Mouse (Mus musculus): ENCODE results near the gene Mrpl18. TPM values are rescaled to one million over a fixed set of nuclear protein-coding genes. Genes with fewer than 3 reads are reported as not detected.

Mrpl18 gene
- polyA plus RNA-seq, 1 experiment from 2014 or later = 158 TPM

DNA sequence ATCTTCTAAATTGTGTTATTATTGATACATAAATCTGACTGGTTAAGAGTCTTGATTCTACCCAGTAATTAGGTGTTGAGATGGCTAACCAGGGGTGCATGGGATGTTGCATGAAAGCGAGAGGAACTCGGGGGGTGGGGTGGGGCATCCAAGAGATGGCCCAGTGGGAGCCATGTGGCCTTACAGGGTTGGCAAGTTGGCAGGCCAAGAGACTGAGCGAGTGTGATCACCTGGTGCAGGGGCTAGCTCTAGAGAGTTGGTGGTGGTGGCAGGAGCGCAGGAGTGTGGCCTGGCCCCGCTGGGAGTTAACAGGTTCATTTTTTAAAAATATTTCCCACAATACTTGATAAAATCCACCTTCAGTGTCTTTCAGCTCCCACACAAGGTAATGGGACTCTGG, 18.5 kb downstream of the Mrpl18 start:
- ATAC-seq (ENCODE audit: low FRiP score, low TSS enrichment) = no peak

DNA sequence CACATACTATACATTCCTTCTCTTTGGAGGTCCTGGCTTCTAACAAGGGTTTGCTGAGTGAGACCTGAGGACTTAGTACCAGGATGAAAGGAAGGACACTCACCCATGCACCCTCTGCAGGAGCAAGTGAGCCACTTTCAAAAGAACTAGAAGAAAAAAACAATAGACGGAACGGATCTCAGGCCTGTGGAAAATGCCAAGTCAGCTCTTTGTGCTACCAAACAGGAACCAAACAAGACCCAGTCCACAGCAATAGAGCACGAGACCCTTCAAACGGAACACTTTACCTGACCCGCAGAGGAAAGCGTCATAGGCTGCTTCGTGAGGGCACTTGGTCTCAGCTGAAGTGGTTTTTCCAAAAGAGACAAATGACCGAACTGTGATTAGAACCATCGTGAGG, 24.1 kb downstream of the Mrpl18 start:
- no peaks in the 10 kb centered on the region for H3K4me1 ChIP-seq (ENCODE audit: insufficient read depth, low read length)
- no peaks in the 10 kb centered on the region for H3K9me3 ChIP-seq (ENCODE audit: low read length)
- no peaks in the 10 kb centered on the region for H3K36me3 ChIP-seq (ENCODE audit: insufficient read depth, low read length)
- H3K4me2 ChIP-seq (replicated peaks; ENCODE audit: low read depth, low read length) = no peak overlapping the region
- no peak for ATAC-seq (ENCODE audit: low FRiP score, low TSS enrichment)
- no peaks in the 10 kb centered on the region for H3K27me3 ChIP-seq (ENCODE audit: insufficient read depth, low read length)
- no peak overlapping the region for H3K27ac ChIP-seq (ENCODE audit: low read length)
- no peak overlapping the region for H3K9ac ChIP-seq (replicated peaks; ENCODE audit: low read length)
- WGBS = 90% methylated on average over 9 of the region's 9 CpGs
- no peak overlapping the region for H3K4me3 ChIP-seq (ENCODE audit: low read length)

More for the DNA sequence above, 18.5 kb downstream of the Mrpl18 start:
- no peak overlapping the region for H3K4me2 ChIP-seq (replicated peaks; ENCODE audit: low read depth, low read length)
- no peak overlapping the region for H3K9ac ChIP-seq (replicated peaks; ENCODE audit: low read length)
- no peaks in the 10 kb centered on the region for H3K27me3 ChIP-seq (ENCODE audit: insufficient read depth, low read length)
- H3K4me3 ChIP-seq (ENCODE audit: low read length) = no peak overlapping the region
- 84% methylated on average over 5 of the region's 5 CpGs for WGBS
- H3K9me3 ChIP-seq (ENCODE audit: low read length) = no peaks in the 10 kb centered on the region
- no peaks in the 10 kb centered on the region for H3K4me1 ChIP-seq (ENCODE audit: insufficient read depth, low read length)
- no peak overlapping the region for H3K27ac ChIP-seq (ENCODE audit: low read length)
- H3K36me3 ChIP-seq (ENCODE audit: insufficient read depth, low read length) = no peaks in the 10 kb centered on the region; the same call in 1 of the 2 replicates

DNA sequence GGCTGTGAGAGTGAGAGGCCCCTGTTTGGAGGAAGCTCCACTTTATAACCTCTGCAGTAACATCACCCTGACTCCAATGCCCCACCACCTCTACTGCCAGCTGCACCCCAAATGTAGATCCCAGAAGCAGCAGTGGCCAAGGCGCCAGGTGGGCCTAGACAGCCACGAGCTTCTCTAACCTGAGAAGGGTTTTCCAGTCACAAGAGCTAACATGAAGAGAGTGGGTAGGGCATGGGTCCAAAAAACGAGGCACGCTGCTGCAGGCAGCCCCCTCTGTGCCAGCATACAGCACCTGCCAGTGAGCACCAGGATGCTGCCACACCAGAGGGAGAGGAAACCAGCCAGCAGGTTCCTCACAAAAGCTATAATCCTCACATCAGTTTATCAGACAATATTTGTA, 25.1 kb downstream of the Mrpl18 start:
- H3K9me3 ChIP-seq (ENCODE audit: low read length) = no peaks in the 10 kb centered on the region
- H3K36me3 ChIP-seq (ENCODE audit: insufficient read depth, low read length) = no peaks in the 10 kb centered on the region
- WGBS = 81% methylated on average over 4 of the region's 4 CpGs
- H3K4me2 ChIP-seq (replicated peaks; ENCODE audit: low read depth, low read length) = no peak overlapping the region
- 0 out of 2 replicates have a peak, but pooled peaks cover 2% of the 10 kb centered on the region for H3K4me1 ChIP-seq (ENCODE audit: insufficient read depth, low read length)
- no peak overlapping the region for H3K9ac ChIP-seq (replicated peaks; ENCODE audit: low read length)
- no peaks in the 10 kb centered on the region for H3K27me3 ChIP-seq (ENCODE audit: insufficient read depth, low read length)
- H3K27ac ChIP-seq (ENCODE audit: low read length) = no peak overlapping the region
- no peak for ATAC-seq (ENCODE audit: low FRiP score, low TSS enrichment)
- H3K4me3 ChIP-seq (ENCODE audit: low read length) = no peak overlapping the region

DNA sequence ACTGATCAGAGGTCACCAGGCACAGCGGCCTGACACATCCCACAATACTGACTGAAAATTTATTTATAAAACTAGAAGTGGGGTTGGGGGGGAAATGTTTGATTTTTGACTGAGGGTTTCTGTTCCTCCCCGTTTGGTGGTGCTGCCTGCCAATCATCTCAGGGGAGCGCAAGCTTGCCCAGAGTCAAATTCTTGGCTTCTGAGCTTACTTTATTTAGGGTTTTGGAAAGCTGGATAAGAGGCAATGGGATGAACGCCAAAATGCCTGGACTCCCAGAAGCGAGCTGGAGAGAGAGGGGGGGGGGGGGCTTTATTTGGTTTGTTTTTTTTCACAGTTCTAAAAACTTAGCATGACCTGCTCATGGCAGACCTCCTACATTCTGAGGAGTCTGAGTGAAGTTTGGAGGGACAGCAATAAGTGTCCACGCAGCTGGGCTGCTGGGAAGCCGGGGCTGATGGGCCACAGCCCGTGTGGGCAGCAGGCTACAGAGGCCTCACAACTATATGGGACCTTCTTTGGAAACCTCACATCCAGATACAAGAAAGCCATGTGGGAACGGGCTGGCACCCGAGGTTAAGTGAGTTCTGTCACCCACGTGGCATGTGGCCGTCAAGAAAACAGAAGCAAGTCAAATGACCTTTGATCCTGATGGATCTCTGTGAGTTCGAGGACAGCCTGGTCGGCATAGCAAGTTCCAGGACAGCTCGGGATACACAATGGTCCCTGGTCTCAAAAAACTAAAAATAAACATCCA, 28.9 kb downstream of the Mrpl18 start:
- Histone ChIP-seq H3K9ac (replicated peaks; ENCODE audit: low read length) (no peak overlapping the region), H3K4me3 (ENCODE audit: low read length) (no peak overlapping the region), H3K4me2 (replicated peaks; ENCODE audit: low read depth, low read length) (no peak overlapping the region), H3K9me3 (ENCODE audit: low read length) (no peaks in the 10 kb centered on the region), H3K4me1 (ENCODE audit: insufficient read depth, low read length) (0 out of 2 replicates have a peak, but pooled peaks cover 2% of the 10 kb centered on the region), H3K27ac (ENCODE audit: low read length) (peak overlapping the region; percentile 36; the same call in 1 of the 2 replicates), H3K27me3 (ENCODE audit: insufficient read depth, low read length) (no peaks in the 10 kb centered on the region), H3K36me3 (ENCODE audit: insufficient read depth, low read length) (no peaks in the 10 kb centered on the region)
- no peak for ATAC-seq (ENCODE audit: low FRiP score, low TSS enrichment)
- 62% methylated on average over 15 of the region's 15 CpGs for WGBS

DNA sequence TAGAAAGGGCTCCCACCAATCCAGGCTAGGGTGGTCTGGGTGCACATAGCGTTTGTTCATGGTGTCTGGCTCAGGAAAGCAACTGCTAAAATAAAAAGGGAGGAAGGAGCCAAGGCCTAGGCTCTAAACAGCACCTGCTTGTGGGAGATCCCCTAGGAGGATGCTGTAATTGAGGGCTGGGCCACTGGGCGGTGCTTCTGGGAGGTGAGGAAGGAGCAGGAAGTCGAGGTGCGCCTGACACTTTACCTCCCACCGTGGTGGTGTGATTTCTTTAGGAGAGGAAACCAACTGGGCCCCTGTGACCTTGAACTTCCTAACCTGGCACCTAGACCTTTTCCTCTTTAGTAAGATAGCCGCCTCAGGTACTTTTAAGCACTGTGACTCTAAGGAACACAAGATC, 29.5 kb downstream of the Mrpl18 start:
- no peak overlapping the region for H3K27ac ChIP-seq (ENCODE audit: low read length)
- no peak overlapping the region for H3K9ac ChIP-seq (replicated peaks; ENCODE audit: low read length)
- WGBS = 30% methylated on average over 6 of the region's 6 CpGs
- H3K4me2 ChIP-seq (replicated peaks; ENCODE audit: low read depth, low read length) = no peak overlapping the region
- 0 out of 2 replicates have a peak, but pooled peaks cover 2% of the 10 kb centered on the region for H3K4me1 ChIP-seq (ENCODE audit: insufficient read depth, low read length)
- H3K9me3 ChIP-seq (ENCODE audit: low read length) = no peaks in the 10 kb centered on the region
- no peaks in the 10 kb centered on the region for H3K27me3 ChIP-seq (ENCODE audit: insufficient read depth, low read length)
- H3K4me3 ChIP-seq (ENCODE audit: low read length) = no peak overlapping the region
- no peak for ATAC-seq (ENCODE audit: low FRiP score, low TSS enrichment)
- no peaks in the 10 kb centered on the region for H3K36me3 ChIP-seq (ENCODE audit: insufficient read depth, low read length)

DNA sequence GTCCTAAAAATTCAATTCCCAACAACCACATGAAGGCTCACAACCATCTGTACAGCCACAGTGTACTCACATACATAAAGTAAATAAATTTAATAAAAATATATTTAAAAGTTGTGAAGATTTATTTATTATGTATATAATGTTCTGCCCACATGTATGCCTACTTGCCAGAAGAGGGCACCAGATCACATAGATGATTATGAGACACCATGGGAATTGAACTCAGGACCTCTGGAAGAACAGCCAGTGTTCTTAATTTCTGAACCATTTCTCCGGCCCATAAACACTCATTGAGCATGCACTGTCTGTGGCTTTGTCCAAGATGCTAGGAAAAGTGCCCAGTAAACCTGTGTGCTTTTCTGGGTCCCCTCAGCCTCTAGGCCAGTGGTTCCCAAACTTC, 34.9 kb downstream of the Mrpl18 start:
- H3K4me3 ChIP-seq (ENCODE audit: low read length) = no peak overlapping the region
- no peaks in the 10 kb centered on the region for H3K9me3 ChIP-seq (ENCODE audit: low read length)
- no peak overlapping the region for H3K9ac ChIP-seq (replicated peaks; ENCODE audit: low read length)
- H3K27me3 ChIP-seq (ENCODE audit: insufficient read depth, low read length) = no peaks in the 10 kb centered on the region
- no peaks in the 10 kb centered on the region for H3K4me1 ChIP-seq (ENCODE audit: insufficient read depth, low read length)
- no peaks in the 10 kb centered on the region for H3K36me3 ChIP-seq (ENCODE audit: insufficient read depth, low read length)
- no peak overlapping the region for H3K27ac ChIP-seq (ENCODE audit: low read length)
- no peak overlapping the region for H3K4me2 ChIP-seq (replicated peaks; ENCODE audit: low read depth, low read length)
- 76% methylated on average over 1 of the region's 1 CpGs for WGBS
- ATAC-seq (ENCODE audit: low FRiP score, low TSS enrichment) = no peak

DNA sequence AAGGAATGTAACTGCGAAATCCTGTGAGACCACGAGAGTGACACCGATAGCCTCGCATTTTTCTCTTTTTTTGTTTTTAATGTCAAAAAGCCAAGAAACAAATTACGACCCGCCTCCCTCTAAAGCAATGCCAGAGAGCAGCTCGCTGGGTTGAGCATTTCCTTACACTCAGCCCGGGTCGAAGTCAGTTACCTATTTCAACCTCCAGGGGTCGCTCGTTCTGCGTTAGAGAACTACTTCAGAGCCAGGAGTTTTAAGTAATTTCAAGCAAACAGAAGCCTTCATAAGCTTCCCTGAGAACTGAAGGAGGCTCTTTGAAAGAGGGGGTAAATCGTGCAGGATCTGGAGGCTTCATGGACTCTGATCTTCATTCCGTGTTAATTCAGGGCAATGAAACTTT, 36.0 kb downstream of the Mrpl18 start:
- ATAC-seq (ENCODE audit: low FRiP score, low TSS enrichment) = peak; percentile 77; the same call in 1 of the 2 replicates
- Histone ChIP-seq H3K4me3 (ENCODE audit: low read length) (peak overlapping the region; percentile 27), H3K4me2 (replicated peaks; ENCODE audit: low read depth, low read length) (peak overlapping the region; percentile 44), H3K36me3 (ENCODE audit: insufficient read depth, low read length) (no peaks in the 10 kb centered on the region), H3K27ac (ENCODE audit: low read length) (no peak overlapping the region), H3K9ac (replicated peaks; ENCODE audit: low read length) (peak overlapping the region; percentile 53), H3K27me3 (ENCODE audit: insufficient read depth, low read length) (no peaks in the 10 kb centered on the region), H3K4me1 (ENCODE audit: insufficient read depth, low read length) (no peaks in the 10 kb centered on the region), H3K9me3 (ENCODE audit: low read length) (no peaks in the 10 kb centered on the region)
- WGBS = 3% methylated on average over 14 of the region's 14 CpGs

DNA sequence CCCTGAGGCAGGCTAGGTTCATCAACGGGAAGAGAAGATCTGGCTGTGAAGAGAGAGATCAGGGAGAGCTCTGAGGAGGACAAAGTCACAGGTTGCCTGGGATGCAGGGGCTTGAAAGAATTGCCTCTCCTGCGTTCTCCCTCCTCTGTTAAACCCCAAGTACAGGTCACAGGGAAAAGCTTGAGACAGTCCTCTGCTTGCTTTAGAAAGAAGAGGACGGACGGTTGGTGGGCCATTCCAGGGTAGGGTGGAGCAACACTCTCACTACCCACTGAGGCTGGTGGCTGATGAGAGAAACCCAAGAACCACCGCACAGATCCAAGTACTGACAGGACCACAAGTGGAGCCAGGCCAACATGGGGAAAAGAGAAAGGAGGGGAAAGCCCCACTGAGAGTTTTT, 40.4 kb downstream of the Mrpl18 start, which contains the start of gene Mrgprh:
Mrgprh (plus strand) TSS at position 301 of the 400 bp plus-strand sequence.
- no peak within 1 kb of the TSS for H3K9ac ChIP-seq (replicated peaks; ENCODE audit: low read length)
- H3K4me2 ChIP-seq (replicated peaks; ENCODE audit: low read depth, low read length) = no peak within 1 kb of the TSS
- peaks cover 8% of the 10 kb centered on the region; the same call in 1 of the 2 replicates for H3K4me1 ChIP-seq (ENCODE audit: insufficient read depth, low read length)
- no peaks in the 10 kb centered on the region for H3K36me3 ChIP-seq (ENCODE audit: insufficient read depth, low read length)
- no peaks in the 10 kb centered on the region for H3K9me3 ChIP-seq (ENCODE audit: low read length)
- no peak within 1 kb of the TSS for H3K4me3 ChIP-seq (ENCODE audit: low read length)
- ATAC-seq (ENCODE audit: low FRiP score, low TSS enrichment) = no peak
- no peak within 1 kb of the TSS for H3K27ac ChIP-seq (ENCODE audit: low read length)
- no peaks in the 10 kb centered on the region for H3K27me3 ChIP-seq (ENCODE audit: insufficient read depth, low read length)
- WGBS = 84% methylated on average over 5 of the region's 5 CpGs

DNA sequence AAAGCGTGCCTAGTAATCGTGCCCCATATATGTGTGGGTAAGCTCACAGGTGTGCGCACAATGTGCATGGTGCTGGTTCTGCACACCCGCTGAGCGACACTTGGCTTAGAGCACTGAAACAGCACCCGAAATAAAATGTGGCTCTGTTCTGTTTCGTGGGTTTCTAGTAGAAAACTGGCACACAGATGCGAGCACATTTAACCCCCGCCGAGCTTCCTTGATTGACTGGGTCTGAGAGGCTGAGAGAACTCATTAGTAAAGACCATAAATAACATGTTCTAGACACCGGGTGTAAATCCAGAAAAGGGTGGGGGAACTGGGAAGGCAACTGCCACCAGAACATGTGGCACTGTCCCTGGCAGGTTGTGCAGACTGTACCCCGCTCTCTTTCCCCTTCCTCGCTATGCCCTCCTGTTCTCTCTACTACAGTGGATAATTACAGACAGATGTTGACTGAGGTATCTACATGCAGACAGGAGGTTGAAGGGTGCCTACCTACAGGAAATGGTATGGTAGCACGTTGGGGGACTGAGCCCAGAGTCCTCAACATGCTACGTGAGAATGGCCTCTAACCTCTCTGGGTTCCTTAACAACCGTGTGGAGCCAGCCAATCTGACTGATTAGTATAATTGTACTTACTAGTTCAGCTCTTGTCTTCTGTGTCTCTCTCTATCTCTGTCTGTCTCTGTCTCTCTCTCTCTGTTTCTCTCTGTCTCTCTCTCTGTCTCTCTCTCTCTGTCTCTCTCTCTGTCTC, 43.7 kb downstream of the Mrpl18 start:
- ATAC-seq (ENCODE audit: low FRiP score, low TSS enrichment) = no peak
- WGBS = 52% methylated on average over 16 of the region's 16 CpGs
- Histone ChIP-seq H3K9me3 (ENCODE audit: low read length) (no peaks in the 10 kb centered on the region), H3K4me2 (replicated peaks; ENCODE audit: low read depth, low read length) (no peak overlapping the region), H3K27ac (ENCODE audit: low read length) (no peak overlapping the region), H3K36me3 (ENCODE audit: insufficient read depth, low read length) (no peaks in the 10 kb centered on the region), H3K4me3 (ENCODE audit: low read length) (no peak overlapping the region), H3K27me3 (ENCODE audit: insufficient read depth, low read length) (no peaks in the 10 kb centered on the region), H3K9ac (replicated peaks; ENCODE audit: low read length) (no peak overlapping the region), H3K4me1 (ENCODE audit: insufficient read depth, low read length) (peaks cover 8% of the 10 kb centered on the region; the same call in 1 of the 2 replicates)

DNA sequence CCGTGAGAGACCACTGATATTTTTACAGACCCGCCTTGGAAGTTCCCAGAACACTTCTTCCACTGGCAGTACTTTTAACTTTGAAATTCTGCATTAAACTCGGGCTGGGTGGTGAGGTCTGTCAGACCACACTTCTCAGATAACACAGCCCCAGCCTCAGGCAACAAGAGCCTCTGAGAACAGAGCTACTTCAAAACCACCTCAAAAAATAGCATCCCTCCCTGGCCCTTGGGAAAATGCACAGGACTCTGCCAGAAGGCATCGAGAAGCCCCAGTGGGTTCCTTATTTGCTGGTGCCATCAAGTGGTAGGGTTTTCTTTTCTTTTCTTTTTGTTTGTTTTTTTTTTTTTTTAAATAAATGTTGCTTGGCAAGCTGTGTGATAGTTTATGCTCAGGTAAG, 47.5 kb downstream of the Mrpl18 start:
- H3K36me3 ChIP-seq (ENCODE audit: insufficient read depth, low read length) = no peaks in the 10 kb centered on the region
- H3K4me3 ChIP-seq (ENCODE audit: low read length) = no peak overlapping the region
- H3K9ac ChIP-seq (replicated peaks; ENCODE audit: low read length) = no peak overlapping the region
- 23% methylated on average over 4 of the region's 4 CpGs for WGBS
- H3K4me2 ChIP-seq (replicated peaks; ENCODE audit: low read depth, low read length) = no peak overlapping the region
- no peak overlapping the region for H3K27ac ChIP-seq (ENCODE audit: low read length)
- no peaks in the 10 kb centered on the region for H3K9me3 ChIP-seq (ENCODE audit: low read length)
- peaks cover 3% of the 10 kb centered on the region; the same call in 1 of the 2 replicates for H3K4me1 ChIP-seq (ENCODE audit: insufficient read depth, low read length)
- no peaks in the 10 kb centered on the region for H3K27me3 ChIP-seq (ENCODE audit: insufficient read depth, low read length)
- ATAC-seq (ENCODE audit: low FRiP score, low TSS enrichment) = no peak
